Mouse (Mus musculus) layer of hippocampus, adult 2 months (tissue): ENCODE measurements at regions not wholly inside any gene's neighbourhood (a gene's known extent, or its start where the extent isn't known, plus 50 kb on each side); places are given as distances from the start of the nearest gene placed in this dataset.

Experiments used
- DNase-seq, 2 experiments: peaks; one replicate each; pipeline ENCODE4 v3.0.0; 2022; ENCODE audit warnings: low spot score in 2 of 2
- H3K27ac ChIP-seq: fragments of 200-600 bp; 2 replicates; pipeline ENCODE4 v1.8.1; 2022
- H3K4me3 ChIP-seq: fragments of 200-600 bp; 2 replicates; pipeline ENCODE4 v1.8.1; 2022; ENCODE audit warnings: mild to moderate bottlenecking
- CTCF ChIP-seq: fragments of 200-600 bp; conservative IDR thresholded peaks from 2 replicates; pipeline ENCODE4 v1.8.1; 2022; ENCODE audit warnings: antibody characterized with exemption, mild to moderate bottlenecking, moderate library complexity

DNA sequence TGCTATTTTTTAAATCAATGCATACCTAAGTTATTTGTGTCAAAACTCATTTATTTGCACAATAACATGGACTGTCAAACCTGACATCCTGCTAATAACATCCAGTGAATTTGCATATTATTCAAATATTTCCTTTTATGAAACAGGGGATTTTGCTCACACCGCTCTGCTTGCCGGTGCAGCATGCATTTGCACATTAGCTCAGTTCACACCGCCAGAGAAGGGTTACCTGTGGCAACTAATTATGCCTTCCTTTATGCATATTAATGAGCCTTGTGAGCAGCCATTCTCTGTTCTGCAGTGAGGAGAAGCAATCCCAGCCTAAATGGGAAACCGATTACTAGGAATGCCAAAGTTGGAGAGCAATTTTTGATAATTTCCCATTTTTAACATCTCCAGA is 141.9 kb downstream of the Arrdc4 start:
- TF ChIP-seq CTCF = no peak
- no peak overlapping the region for H3K27ac ChIP-seq
- no peak for DNase-seq
- H3K4me3 ChIP-seq = no peak overlapping the region

GRCm38 (mm10) chr7:68606278-68606677 is 142.8 kb downstream of the Arrdc4 start:
- DNase-seq = no peak
- TF ChIP-seq CTCF = no peak
- H3K27ac ChIP-seq = no peak overlapping the region
- H3K4me3 ChIP-seq = no peak overlapping the region

- no peak for TF ChIP-seq CTCF
- no peak for DNase-seq
- Histone ChIP-seq H3K27ac (no peak overlapping the region), H3K4me3 (no peak overlapping the region)
Measured at GRCm38 (mm10) chr7:68603711-68604110, 145.3 kb downstream of the Arrdc4 start.

- Histone ChIP-seq H3K4me3 (no peak overlapping the region), H3K27ac (no peak overlapping the region)
- no peak for DNase-seq
- TF ChIP-seq CTCF = no peak
Measured at GRCm38 (mm10) chr7:68602003-68602402, 147.0 kb downstream of the Arrdc4 start.

DNA sequence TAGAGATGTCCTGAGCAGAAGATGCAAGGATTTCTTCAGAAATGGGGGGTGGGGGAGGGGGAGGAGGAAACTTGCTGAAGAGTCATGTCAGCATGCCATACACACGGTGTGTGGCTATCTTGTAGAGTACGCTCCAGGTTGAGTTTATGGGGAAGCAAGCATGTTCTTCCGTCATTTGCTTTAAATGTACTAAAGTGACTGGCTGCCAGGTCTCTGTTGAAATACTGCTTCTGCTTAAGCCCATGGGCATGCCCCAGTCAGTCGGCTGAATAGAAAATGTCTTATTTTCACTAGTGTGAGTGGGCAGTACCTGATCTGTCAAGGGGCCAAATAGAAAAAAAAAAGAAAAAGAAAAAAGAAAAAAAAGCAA is 155.0 kb downstream of the Arrdc4 start:
- H3K4me3 ChIP-seq = no peak overlapping the region
- TF ChIP-seq CTCF = no peak
- H3K27ac ChIP-seq = no peak overlapping the region
- no peak for DNase-seq

- no peak for TF ChIP-seq CTCF
- Histone ChIP-seq H3K27ac (no peak overlapping the region), H3K4me3 (no peak overlapping the region)
- DNase-seq = no peak
Measured at GRCm38 (mm10) chr7:68593344-68594016, 155.6 kb downstream of the Arrdc4 start.

DNA sequence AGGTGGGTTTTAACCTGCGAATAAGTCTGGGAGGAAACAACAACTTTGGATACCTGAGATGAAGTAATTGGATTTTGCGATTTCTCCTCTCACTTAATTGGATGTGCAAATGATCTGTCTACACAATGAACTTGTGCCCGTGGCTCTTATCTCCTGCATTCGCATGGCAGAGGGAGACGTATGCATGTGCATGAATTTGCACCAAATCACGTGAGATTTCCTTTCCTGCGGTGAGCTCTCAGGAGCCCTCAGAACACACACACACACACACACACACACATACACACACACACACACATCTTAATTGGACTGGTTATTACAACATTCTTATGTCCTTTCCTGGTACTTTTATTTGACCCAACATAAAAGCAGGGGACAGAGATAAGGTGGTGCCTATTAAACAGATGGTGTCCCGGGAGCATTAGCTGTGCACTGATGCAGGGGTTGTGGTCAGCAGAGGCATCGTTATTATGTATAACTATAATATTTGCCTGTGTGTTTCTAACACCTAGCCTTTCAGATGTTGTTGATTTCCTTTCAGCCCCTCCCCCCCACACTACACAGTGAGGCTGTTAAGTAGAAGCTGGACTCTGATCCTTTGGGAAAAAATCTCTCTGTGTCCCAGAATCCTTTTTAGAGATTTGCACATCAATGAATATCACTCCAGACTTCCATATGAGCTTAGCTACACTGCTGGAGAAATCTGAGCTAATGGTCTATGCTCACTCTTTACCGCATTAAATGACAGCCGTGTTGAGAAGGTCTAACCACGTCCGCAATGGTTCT is 166.3 kb downstream of the Arrdc4 start:
- TF ChIP-seq CTCF = no peak
- no peak overlapping the region for H3K27ac ChIP-seq
- H3K4me3 ChIP-seq = no peak overlapping the region
- no peak for DNase-seq

- Histone ChIP-seq H3K4me3 (no peak overlapping the region), H3K27ac (no peak overlapping the region)
- DNase-seq = peak; percentile 1 to 61
- peak; percentile 89 for TF ChIP-seq CTCF
Measured at GRCm38 (mm10) chr7:68580650-68581049, 168.4 kb downstream of the Arrdc4 start.

DNA sequence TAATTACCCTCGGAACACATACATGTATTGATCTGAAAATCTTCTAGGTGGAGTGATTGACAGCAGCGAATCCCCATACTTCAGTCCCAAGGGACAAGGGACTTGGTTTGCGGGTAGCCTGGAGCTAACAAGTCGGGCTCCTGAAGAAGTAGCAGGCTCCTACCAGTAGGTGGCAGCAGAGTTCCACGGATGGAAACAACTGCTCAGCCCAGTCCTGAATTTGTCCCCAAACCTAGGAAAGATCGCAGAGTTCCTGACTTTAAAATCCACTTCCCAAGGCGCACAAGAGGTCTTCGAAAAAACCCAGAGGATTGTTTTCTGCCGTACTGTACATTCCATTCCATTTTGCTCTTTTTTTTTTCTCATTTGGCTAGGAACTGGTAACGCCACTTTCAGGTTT is 169.4 kb downstream of the Arrdc4 start:
- TF ChIP-seq CTCF = peak; percentile 99
- H3K27ac ChIP-seq = no peak overlapping the region
- peak overlapping the region; percentile 46 for H3K4me3 ChIP-seq
- DNase-seq = peak; percentile 85 to 93

DNA sequence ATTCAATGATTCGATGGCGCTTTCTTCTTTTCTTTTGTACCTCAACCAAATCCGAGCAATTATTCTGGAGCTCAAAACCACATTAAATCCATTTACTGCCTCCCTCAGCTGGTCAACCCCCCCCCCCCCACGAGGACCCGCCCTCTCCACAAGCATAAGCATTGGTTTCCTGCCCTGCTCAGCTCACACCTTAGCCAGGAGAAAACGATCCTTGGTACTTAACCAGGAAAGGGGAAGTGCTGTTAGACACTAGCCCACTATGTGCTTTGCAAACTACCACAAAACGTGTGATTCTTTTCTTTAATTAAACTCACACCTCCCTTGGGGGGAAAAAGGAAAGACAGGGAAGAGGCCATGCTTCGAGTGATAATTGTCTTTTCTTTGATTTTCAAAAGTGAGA is 169.8 kb downstream of the Arrdc4 start:
- no peak for DNase-seq
- TF ChIP-seq CTCF = no peak
- H3K27ac ChIP-seq = no peak overlapping the region
- no peak overlapping the region for H3K4me3 ChIP-seq

- H3K4me3 ChIP-seq = no peak overlapping the region
- no peak for TF ChIP-seq CTCF
- H3K27ac ChIP-seq = no peak overlapping the region
- no peak for DNase-seq
Measured at GRCm38 (mm10) chr7:68571315-68571714, 177.7 kb downstream of the Arrdc4 start.

- no peak overlapping the region for H3K4me3 ChIP-seq
- TF ChIP-seq CTCF = no peak
- DNase-seq = no peak
- H3K27ac ChIP-seq = no peak overlapping the region
Measured at GRCm38 (mm10) chr7:68568127-68568510, 180.9 kb downstream of the Arrdc4 start.

GRCm38 (mm10) chr7:68567452-68568126 is 181.5 kb downstream of the Arrdc4 start:
- H3K4me3 ChIP-seq = no peak overlapping the region
- TF ChIP-seq CTCF = no peak
- DNase-seq = no peak
- no peak overlapping the region for H3K27ac ChIP-seq
